In the genomic region with DNA sequence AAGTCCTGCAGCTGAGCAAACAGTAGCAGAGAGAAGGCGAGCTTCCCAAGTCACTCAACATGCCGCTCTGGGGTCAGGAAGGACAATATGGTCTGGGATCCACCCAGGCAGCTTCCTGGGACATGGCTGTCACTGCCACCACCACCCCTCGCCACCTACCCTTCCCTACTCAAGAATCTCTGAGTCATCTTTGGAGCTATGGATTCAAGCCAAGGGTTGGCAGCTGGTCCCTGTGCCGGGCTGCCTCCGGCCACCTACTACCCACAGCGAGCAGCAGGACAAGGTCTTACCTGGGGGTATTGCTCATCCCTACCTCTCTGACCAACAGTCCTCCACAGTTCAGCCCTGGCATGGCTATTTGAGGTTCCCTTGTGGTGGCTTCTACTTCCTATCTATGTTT, we compare ENCODE assay signal across 17 mouse cellular contexts.
A peak's percentile ranks its signal among the peaks of the same experiment; 100 is the strongest.
DNase-seq lines count a peak whose midpoint lies in the region; ATAC-seq and TF ChIP-seq lines count a peak whose summit lies in the region.
"Had no signal": no experiment of that assay in that cellular context is flagged by ENCODE, and none has a peak within 500 bp of the region (broad histone marks: within the 10 kb centered on the region; RNA-seq: fewer than 3 reads in every experiment).

No protein-coding gene starts in this region.

- ATAC-seq in liver, embryonic 12.5 days, result no peak
- ATAC-seq: intestine, embryonic 15.5 days had no signal

- no peaks in the 10 kb centered on the region for H3K36me3 ChIP-seq in liver, embryonic 12.5 days
- H3K36me3 ChIP-seq: embryonic facial prominence, embryonic 10.5 days; forebrain, embryonic 10.5 days; intestine, embryonic 15.5 days; limb, embryonic 12.5 days; neural tube, embryonic 12.5 days had no signal

- H3K4me1 ChIP-seq in liver, embryonic 12.5 days, result no peaks in the 10 kb centered on the region
- H3K4me1 ChIP-seq: embryonic facial prominence, embryonic 10.5 days; forebrain, embryonic 10.5 days; intestine, embryonic 15.5 days; limb, embryonic 12.5 days; neural tube, embryonic 12.5 days had no signal

- no peak overlapping the region for H3K4me2 ChIP-seq in liver, embryonic 12.5 days
- H3K4me2 ChIP-seq: intestine, embryonic 15.5 days; limb, embryonic 12.5 days; midbrain, embryonic 11.5 days; neural tube, embryonic 12.5 days had no signal

- peak; percentile 60 for DNase-seq in gastrocnemius, adult 2 months
- DNase-seq in gastrocnemius, postnatal 4 days (ENCODE audit: low spot score in 2 of 2), result no peak
- DNase-seq in 3T3-L1 (ENCODE audit: low read depth, low spot score), result peak; percentile 58
- peak; percentile 66 to 67 for DNase-seq in adrenal gland, postnatal 36 days
- peak; percentile 91 to 93 for DNase-seq in cerebellum, postnatal 14 days
- no peak for DNase-seq in embryo, embryonic 10 days (ENCODE audit: low spot score)
- no peak for DNase-seq in ovary, postnatal 14 days (ENCODE audit: low spot score)
- DNase-seq: heart, adult 18-20 months; heart, postnatal 36 days; thymus, postnatal 14 days had no signal

- H3K4me3 ChIP-seq in gastrocnemius, adult 2 months, result no peak overlapping the region
- no peak overlapping the region for H3K4me3 ChIP-seq in liver, embryonic 12.5 days
- H3K4me3 ChIP-seq: embryonic facial prominence, embryonic 10.5 days; forebrain, embryonic 10.5 days; intestine, embryonic 15.5 days; limb, embryonic 12.5 days; neural tube, embryonic 12.5 days had no signal

- peaks cover 8% of the 10 kb centered on the region; the same call in 1 of the 2 replicates for H3K27me3 ChIP-seq in liver, embryonic 12.5 days (replicated peaks)
- H3K27me3 ChIP-seq: intestine, embryonic 15.5 days; limb, embryonic 12.5 days; neural tube, embryonic 12.5 days had no signal

- no peak for TF ChIP-seq CTCF in gastrocnemius, adult 2 months (IDR thresholded peaks at IDR 0.05)

- intact Hi-C loops in gastrocnemius, adult 2 months (cut with DNase I), result no loop called here

- WGBS in liver, embryonic 12.5 days (ENCODE audit: insufficient replicate concordance), result 60% methylated on average over 6 of the region's 6 CpGs

- H3K27ac ChIP-seq in gastrocnemius, adult 2 months, result no peak overlapping the region
- no peak overlapping the region for H3K27ac ChIP-seq in liver, embryonic 12.5 days
- H3K27ac ChIP-seq: embryonic facial prominence, embryonic 10.5 days; forebrain, embryonic 10.5 days; intestine, embryonic 15.5 days; limb, embryonic 12.5 days; neural tube, embryonic 12.5 days had no signal

- no peaks in the 10 kb centered on the region for H3K9me3 ChIP-seq in liver, embryonic 12.5 days (replicated peaks)
- H3K9me3 ChIP-seq: embryonic facial prominence, embryonic 10.5 days; forebrain, embryonic 10.5 days; intestine, embryonic 15.5 days; limb, embryonic 12.5 days; neural tube, embryonic 12.5 days had no signal

- no peak overlapping the region for H3K9ac ChIP-seq in liver, embryonic 12.5 days
- H3K9ac ChIP-seq: intestine, embryonic 15.5 days; limb, embryonic 12.5 days; neural tube, embryonic 12.5 days had no signal

Comparison
In these comparisons a context has a peak if more than half of its experiments do, and no peak if none do; other contexts are left out.
1. DNase-seq: peak in gastrocnemius, adult 2 months (single experiment), 3T3-L1 (single experiment), adrenal gland, postnatal 36 days (2 of 2) and cerebellum, postnatal 14 days (2 of 2); none in gastrocnemius, postnatal 4 days (0 of 2), embryo, embryonic 10 days (single experiment) and ovary, postnatal 14 days (single experiment).